Mouse (Mus musculus): ENCODE measurements around the gene Tas1r1.
"Not testable (repeated sequence)": the region's sequence is repeated elsewhere in the genome, so short reads cannot be mapped to it uniquely, and the experiment has no call there.

The Tas1r1 gene

GRCm38 (mm10) chr4:152043171-152043570 is 4.8 kb upstream of the Tas1r1 start:
- no peak for DNase-seq (ENCODE audit: low spot score in 2 of 2)

- no peak for DNase-seq (ENCODE audit: low spot score in 2 of 2)
These were observed 3.7 kb upstream of the Tas1r1 start for GRCm38 (mm10) chr4:152041924-152042641.

GRCm38 (mm10) chr4:152039831-152040310 is 1.5 kb upstream of the Tas1r1 start:
- DNase-seq (ENCODE audit: low spot score in 2 of 2) = no peak

GRCm38 (mm10) chr4:152038985-152039830 is 840 bp upstream of the Tas1r1 start, which contains the start of gene Nol9:
Gene Nol9 (plus strand): TSS chr4:152039321.
- DNase-seq (ENCODE audit: low spot score in 2 of 2) = peak; percentile 83 to 91

- not testable (repeated sequence) for DNase-seq (ENCODE audit: low spot score in 2 of 2)
These were observed 1.9 kb downstream of the Tas1r1 start for GRCm38 (mm10) chr4:152036464-152036863.

- DNase-seq (ENCODE audit: low spot score in 2 of 2) = no peak
These were observed 5.4 kb downstream of the Tas1r1 start for GRCm38 (mm10) chr4:152032922-152033321.

- DNase-seq (ENCODE audit: low spot score in 2 of 2) = no peak
These were observed 8.4 kb downstream of the Tas1r1 start for GRCm38 (mm10) chr4:152029997-152030396.

- no peak for DNase-seq (ENCODE audit: low spot score in 2 of 2)
These were observed 9.3 kb downstream of the Tas1r1 start for GRCm38 (mm10) chr4:152029087-152029486.

GRCm38 (mm10) chr4:152028456-152028855 is 9.9 kb downstream of the Tas1r1 start:
- DNase-seq (ENCODE audit: low spot score in 2 of 2) = no peak

GRCm38 (mm10) chr4:152027524-152027923 is 10.8 kb downstream of the Tas1r1 start, which contains the start of gene Zbtb48:
Gene Zbtb48 (minus strand): TSS chr4:152027671.
- DNase-seq (ENCODE audit: low spot score in 2 of 2) = peak; percentile 93 to 94

- DNase-seq (ENCODE audit: low spot score in 2 of 2) = no peak
These were observed 11.4 kb downstream of the Tas1r1 start for GRCm38 (mm10) chr4:152026751-152027508.

- DNase-seq (ENCODE audit: low spot score in 2 of 2) = no peak
These were observed 13.8 kb downstream of the Tas1r1 start for GRCm38 (mm10) chr4:152024525-152024924.

GRCm38 (mm10) chr4:152022506-152022905 is 15.9 kb downstream of the Tas1r1 start:
- DNase-seq (ENCODE audit: low spot score in 2 of 2) = no peak

- DNase-seq (ENCODE audit: low spot score in 2 of 2) = no peak
These were observed 16.7 kb downstream of the Tas1r1 start for GRCm38 (mm10) chr4:152021568-152022097.

- no peak for DNase-seq (ENCODE audit: low spot score in 2 of 2)
These were observed 18.3 kb downstream of the Tas1r1 start for GRCm38 (mm10) chr4:152020024-152020423.

- DNase-seq (ENCODE audit: low spot score in 2 of 2) = no peak
These were observed 19.3 kb downstream of the Tas1r1 start for GRCm38 (mm10) chr4:152019073-152019472.

GRCm38 (mm10) chr4:152013036-152013813 is 25.1 kb downstream of the Tas1r1 start:
- DNase-seq (ENCODE audit: low spot score in 2 of 2) = no peak

GRCm38 (mm10) chr4:152012109-152012508 is 26.3 kb downstream of the Tas1r1 start:
- DNase-seq (ENCODE audit: low spot score in 2 of 2) = no peak

GRCm38 (mm10) chr4:152011171-152011760 is 27.1 kb downstream of the Tas1r1 start:
- no peak for DNase-seq (ENCODE audit: low spot score in 2 of 2)

- no peak for DNase-seq (ENCODE audit: low spot score in 2 of 2)
These were observed 27.6 kb downstream of the Tas1r1 start for GRCm38 (mm10) chr4:152010707-152011134.
